Mouse (Mus musculus) C2C12 (cell line): Measurements from ENCODE around the gene Acy3. TPM values are rescaled to one million over a fixed set of nuclear protein-coding genes. Genes with fewer than 3 reads are reported as not detected.

Experiments
- H3K27me3 ChIP-seq: one replicate; pipeline ENCODE4 v1.6.1; 2011; ENCODE audit not compliant: control insufficient read depth, insufficient read depth, insufficient read length
- H3K36me3 ChIP-seq: one replicate; pipeline ENCODE4 v1.6.1; 2011; ENCODE audit not compliant: control insufficient read depth, insufficient read depth
- H3K4me3 ChIP-seq: one replicate; pipeline ENCODE4 v1.5.1; 2011; ENCODE audit warnings: mild to moderate bottlenecking, control low read depth; ENCODE audit not compliant: poor library complexity, insufficient read depth, severe bottlenecking
- H3K79me2 ChIP-seq: one replicate; pipeline ENCODE4 v1.6.1; 2011; ENCODE audit not compliant: control insufficient read depth, insufficient read depth
- H3K79me3 ChIP-seq: one replicate; pipeline ENCODE4 v1.6.1; 2011; ENCODE audit warnings: low read depth, control low read depth
- H3ac ChIP-seq: one replicate; pipeline ENCODE3; 2011; ENCODE audit warnings: low read depth; ENCODE audit not compliant: control insufficient read depth, insufficient read length
- CEBPB ChIP-seq: IDR thresholded peaks from one replicate; pipeline ENCODE4 v1.6.1; 2011; ENCODE audit warnings: low read depth, mild to moderate bottlenecking, control low read depth, moderate library complexity
- CTCF ChIP-seq: IDR thresholded peaks from one replicate; pipeline ENCODE4 v1.5.1; 2011; ENCODE audit not compliant: control insufficient read depth, insufficient read depth, insufficient read length
- FOSL1 ChIP-seq: IDR thresholded peaks from one replicate; pipeline ENCODE4 v1.8.0; 2011; ENCODE audit warnings: mild to moderate bottlenecking, low read length; ENCODE audit not compliant: poor library complexity, insufficient read depth, severe bottlenecking
- MAX ChIP-seq: IDR thresholded peaks from one replicate; pipeline ENCODE4 v1.6.1; 2011; ENCODE audit warnings: mild to moderate bottlenecking, control low read depth
- MYOD1 ChIP-seq: IDR thresholded peaks from one replicate; pipeline ENCODE4 v1.6.1; 2011; ENCODE audit warnings: low read depth; ENCODE audit not compliant: control insufficient read depth, insufficient read length
- MYOG ChIP-seq: IDR thresholded peaks from one replicate; pipeline ENCODE4 v1.6.1; 2011; ENCODE audit not compliant: control insufficient read depth, insufficient read length; ENCODE audit errors: extremely low read depth
- USF1 ChIP-seq: IDR thresholded peaks from one replicate; pipeline ENCODE4 v1.6.1; 2011; ENCODE audit warnings: low read depth, mild to moderate bottlenecking, control low read depth, moderate library complexity
- polyA plus RNA-seq: library from polyadenylated mRNA; unstranded; fragments of >200 nt; fragmentation: generic; extraction: Trizol; gene quantifications from one replicate; pipeline ENCODE4 v1.2.1, GENCODE M21; 2012; ENCODE audit warnings: missing spikeins

The Acy3 gene
- polyA plus RNA-seq, 1 experiment, result 3.5 TPM

GRCm38 (mm10) chr19:4018743-4019583, 32.6 kb downstream of the Acy3 start:
- H3K79me2 ChIP-seq, result no peaks in the 10 kb centered on the region
- TF ChIP-seq MAX (no peak), CTCF (peak; percentile 56)
- no peaks in the 10 kb centered on the region for H3K27me3 ChIP-seq
- peak overlapping the region; percentile 39 for H3ac ChIP-seq
- no peaks in the 10 kb centered on the region for H3K79me3 ChIP-seq
- H3K4me3 ChIP-seq, result no peak overlapping the region
- H3K36me3 ChIP-seq, result no peaks in the 10 kb centered on the region

DNA sequence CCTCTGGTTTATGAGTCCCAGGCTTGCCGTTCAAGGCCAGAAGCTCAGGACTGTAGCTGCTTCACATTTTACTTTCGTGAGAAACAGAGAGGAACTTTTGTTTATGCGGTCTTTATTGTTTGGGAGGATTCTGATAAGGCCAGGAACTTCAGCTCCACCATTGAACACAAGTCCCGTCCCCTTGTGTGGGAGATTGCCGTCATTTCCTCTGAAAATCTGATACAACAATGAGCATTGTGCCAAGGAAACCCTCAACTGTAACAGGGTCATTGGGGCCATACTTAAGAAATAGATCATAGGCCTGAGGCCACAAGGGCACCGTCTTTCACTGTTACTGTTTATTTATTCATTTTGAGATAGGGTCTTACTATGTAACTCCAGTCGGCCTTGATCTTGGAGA, 36.8 kb downstream of the Acy3 start:
- Histone ChIP-seq H3K4me3 (no peak overlapping the region), H3K36me3 (no peaks in the 10 kb centered on the region), H3K79me3 (no peaks in the 10 kb centered on the region), H3ac (no peak overlapping the region), H3K79me2 (no peaks in the 10 kb centered on the region), H3K27me3 (no peaks in the 10 kb centered on the region)
- TF ChIP-seq MAX (no peak), CTCF (no peak), CEBPB (no peak), MYOD1 (no peak), FOSL1 (no peak), MYOG (no peak), USF1 (no peak)

DNA sequence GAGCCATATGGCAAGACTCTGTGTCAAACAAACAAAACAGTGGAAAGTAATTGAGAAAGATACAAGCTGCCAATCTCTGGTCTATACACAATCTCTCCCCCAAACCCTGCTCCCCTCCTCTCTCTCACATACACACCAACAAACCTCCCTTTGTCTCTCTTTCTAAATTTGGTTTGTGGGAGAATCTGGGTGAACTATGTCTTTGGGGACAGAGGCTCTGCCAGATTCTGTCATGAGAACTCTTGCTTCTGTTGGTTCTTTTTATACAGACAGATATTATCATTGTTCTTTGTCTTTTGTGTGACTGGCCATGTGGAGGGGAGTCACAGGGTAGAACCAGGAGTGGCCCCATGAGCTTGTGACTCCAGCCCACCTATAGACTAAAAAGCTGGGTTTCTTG, 41.2 kb downstream of the Acy3 start:
- Histone ChIP-seq H3K4me3 (no peak overlapping the region), H3K79me2 (no peaks in the 10 kb centered on the region), H3K79me3 (no peaks in the 10 kb centered on the region), H3K36me3 (no peaks in the 10 kb centered on the region), H3K27me3 (no peaks in the 10 kb centered on the region), H3ac (no peak overlapping the region)
- TF ChIP-seq MYOG, result no peak

GRCm38 (mm10) chr19:4032668-4033067, 46.3 kb downstream of the Acy3 start:
- no peaks in the 10 kb centered on the region for H3K36me3 ChIP-seq
- H3K27me3 ChIP-seq, result no peaks in the 10 kb centered on the region
- H3ac ChIP-seq, result no peak overlapping the region
- no peak for TF ChIP-seq FOSL1
- TF ChIP-seq CEBPB, result no peak
- no peak for TF ChIP-seq MYOD1
- TF ChIP-seq MYOG, result no peak
- TF ChIP-seq USF1, result no peak
- no peak for TF ChIP-seq CTCF
- no peak for TF ChIP-seq MAX
- peaks cover 18% of the 10 kb centered on the region for H3K79me2 ChIP-seq
- H3K4me3 ChIP-seq, result no peak overlapping the region
- peaks cover 6% of the 10 kb centered on the region for H3K79me3 ChIP-seq

DNA sequence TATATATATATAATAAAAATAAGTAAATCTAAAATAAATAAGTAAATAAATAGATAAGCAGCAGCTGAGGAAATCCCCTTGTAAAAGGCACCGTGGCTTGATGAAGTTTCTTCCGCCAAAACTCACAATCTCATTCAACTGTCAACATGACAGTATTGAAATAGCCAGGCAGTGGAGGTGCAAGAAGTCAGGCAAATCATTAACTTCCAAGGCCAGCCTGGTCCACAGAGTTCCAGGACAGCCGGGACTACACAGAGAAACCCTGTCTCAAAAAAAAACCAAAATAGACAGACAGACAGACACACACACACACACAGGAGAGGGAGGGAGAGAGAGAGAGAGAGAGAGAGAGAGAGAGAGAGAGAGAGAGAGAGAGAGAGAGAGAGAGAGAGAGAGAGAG, 46.9 kb downstream of the Acy3 start:
- Histone ChIP-seq H3K27me3 (no peaks in the 10 kb centered on the region), H3K79me2 (peaks cover 18% of the 10 kb centered on the region), H3ac (no peak overlapping the region), H3K4me3 (no peak overlapping the region), H3K36me3 (no peaks in the 10 kb centered on the region), H3K79me3 (peaks cover 6% of the 10 kb centered on the region)
- TF ChIP-seq CEBPB, result no peak
- TF ChIP-seq CTCF, result no peak
- no peak for TF ChIP-seq FOSL1
- no peak for TF ChIP-seq MYOG
- TF ChIP-seq USF1, result no peak
- TF ChIP-seq MAX, result no peak
- no peak for TF ChIP-seq MYOD1

- Histone ChIP-seq H3K79me2 (peaks cover 18% of the 10 kb centered on the region), H3K36me3 (no peaks in the 10 kb centered on the region), H3K79me3 (peaks cover 6% of the 10 kb centered on the region), H3ac (no peak overlapping the region), H3K4me3 (no peak overlapping the region), H3K27me3 (no peaks in the 10 kb centered on the region)
- TF ChIP-seq USF1 (no peak), MYOD1 (no peak), MAX (no peak), CTCF (no peak), MYOG (no peak), FOSL1 (no peak), CEBPB (no peak)
Observed at GRCm38 (mm10) chr19:4033742-4034141, 47.4 kb downstream of the Acy3 start.
